Mouse (Mus musculus): ENCODE measurements around the gene Sp4. TPM values are rescaled to one million over a fixed set of nuclear protein-coding genes. Genes with fewer than 3 reads are reported as not detected.

Gene Sp4
- total and polyA plus RNA-seq, 3 experiments = 21.4 to 35.4 (median 33.9) TPM

DNA sequence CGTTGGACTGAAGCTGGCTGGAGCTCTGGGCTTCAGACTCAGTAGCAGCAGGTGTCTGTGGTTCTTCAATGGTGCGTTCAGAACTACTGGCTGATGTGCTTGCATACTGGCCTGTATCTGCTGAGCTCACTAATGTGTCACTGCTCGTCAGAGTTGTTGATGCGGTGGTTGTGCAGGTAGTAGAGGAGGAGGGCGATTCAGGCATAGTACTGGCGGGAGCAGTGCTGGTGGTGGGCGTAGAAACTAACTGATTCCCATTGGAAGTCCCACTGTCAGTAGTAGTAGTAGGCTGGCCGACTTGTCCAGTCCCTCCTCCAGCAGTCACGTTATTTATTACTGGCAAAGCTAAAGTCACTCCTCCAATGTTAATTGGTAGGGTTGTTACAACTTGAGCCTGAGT is 2.1 kb downstream of the Sp4 start:
- peaks cover 40% of the 10 kb centered on the region for H3K79me2 ChIP-seq (ENCODE audit: control insufficient read depth, insufficient read depth, low read length, poor library complexity)
- peak; percentile 35 for DNase-seq (ENCODE audit: low read depth, low spot score)

DNA sequence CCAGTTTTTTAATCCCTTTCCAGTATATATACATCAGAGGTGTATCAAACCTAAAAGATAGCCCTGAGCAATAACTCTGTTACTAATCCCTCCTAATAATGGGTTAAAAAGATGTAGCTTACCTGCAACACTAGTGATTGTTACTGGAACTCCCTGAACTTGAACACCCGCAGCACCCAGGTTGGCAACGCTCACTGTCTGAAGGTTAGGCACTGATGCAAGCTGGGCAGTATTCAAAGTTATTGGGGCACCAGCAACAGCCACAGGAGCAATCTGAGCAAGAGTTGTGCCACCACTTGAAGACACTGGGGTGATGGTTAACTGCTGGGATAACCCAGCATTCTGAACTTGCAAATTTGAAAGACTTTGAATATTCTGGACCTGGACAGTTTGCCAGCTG is 2.7 kb downstream of the Sp4 start:
- H3K79me2 ChIP-seq (ENCODE audit: control insufficient read depth, insufficient read depth, low read length, poor library complexity) = peaks cover 41% of the 10 kb centered on the region
- H3K9me3 ChIP-seq (replicated peaks; ENCODE audit: insufficient read depth, low read length) = no peaks in the 10 kb centered on the region
- peak overlapping the region; percentile 55 for H3K27ac ChIP-seq (ENCODE audit: control insufficient read depth, low read depth, low read length)
- TF ChIP-seq POLR2A (IDR thresholded peaks at IDR 0.05; ENCODE audit: control insufficient read depth in 1 of 2, insufficient read depth in 1 of 2, low read depth in 1 of 2, low read length in 2 of 2, poor library complexity in 1 of 2) = no peak
- no peak for TF ChIP-seq MAZ (IDR thresholded peaks at IDR 0.05; ENCODE audit: low read depth, low read length)
- TF ChIP-seq RCOR1 (IDR thresholded peaks at IDR 0.05; ENCODE audit: low read depth, low read length) = no peak
- H3K36me3 ChIP-seq (ENCODE audit: control insufficient read depth in 1 of 2, insufficient read depth in 2 of 2, low read length in 2 of 2) = peaks cover 0 to 49% of the 10 kb centered on the region in 2 experiments; a peak in 2 of 4 replicates
- peak overlapping the region; percentile 78 for H3K9ac ChIP-seq (ENCODE audit: control insufficient read depth, low read depth, low read length, poor library complexity, severe bottlenecking)
- DNase-seq (ENCODE audit: low read depth, low spot score) = no peak
- H3K4me3 ChIP-seq (ENCODE audit: control insufficient read depth in 1 of 2, insufficient read depth in 1 of 2, low read depth in 2 of 2, low read length in 2 of 2) = peak overlapping the region; percentile 19 to 76
- no peaks in the 10 kb centered on the region for H3K27me3 ChIP-seq (ENCODE audit: control insufficient read depth in 1 of 2, insufficient read depth in 2 of 2, low read length in 2 of 2)
- H3K4me1 ChIP-seq (ENCODE audit: control insufficient read depth in 1 of 2, insufficient read depth in 2 of 2, low read length in 2 of 2) = peaks cover 20 to 36% of the 10 kb centered on the region in 2 experiments

More for the DNA sequence above, 2.1 kb downstream of the Sp4 start:
- H3K9ac ChIP-seq (ENCODE audit: control insufficient read depth, low read depth, low read length, poor library complexity, severe bottlenecking) = peak overlapping the region; percentile 79
- peaks cover 0 to 48% of the 10 kb centered on the region in 2 experiments; a peak in 2 of 4 replicates for H3K36me3 ChIP-seq (ENCODE audit: control insufficient read depth in 1 of 2, insufficient read depth in 2 of 2, low read length in 2 of 2)
- no peak for TF ChIP-seq MYB (IDR thresholded peaks at IDR 0.05; ENCODE audit: low read depth, low read length)
- TF ChIP-seq CHD2 (IDR thresholded peaks at IDR 0.05; ENCODE audit: low read length) = no peak
- no peak for TF ChIP-seq POLR2AphosphoS5 (IDR thresholded peaks at IDR 0.05; ENCODE audit: borderline replicate concordance, low read depth, low read length)
- TF ChIP-seq USF2 (IDR thresholded peaks at IDR 0.05; ENCODE audit: borderline replicate concordance in 1 of 2, insufficient read depth in 1 of 2, low read depth in 1 of 2, low read length in 2 of 2) = no peak
- TF ChIP-seq TBP (IDR thresholded peaks at IDR 0.05; ENCODE audit: low read depth, low read length) = no peak
- no peak for TF ChIP-seq CHD1 (IDR thresholded peaks at IDR 0.05; ENCODE audit: low read depth, low read length)
- no peak for TF ChIP-seq MAX (IDR thresholded peaks at IDR 0.05; ENCODE audit: low read length)
- TF ChIP-seq JUND (IDR thresholded peaks at IDR 0.05; ENCODE audit: low read depth, low read length) = no peak
- TF ChIP-seq UBTF (IDR thresholded peaks at IDR 0.05; ENCODE audit: borderline replicate concordance, insufficient read depth, low read depth, low read length) = no peak
- TF ChIP-seq MXI1 (IDR thresholded peaks at IDR 0.05; ENCODE audit: low read depth, low read length) = no peak
- TF ChIP-seq GATA1 (IDR thresholded peaks at IDR 0.05; ENCODE audit: low read depth, low read length) = no peak
- TF ChIP-seq ZNF384 (IDR thresholded peaks at IDR 0.05; ENCODE audit: low read depth, low read length) = no peak
- no peak for TF ChIP-seq CTCF (IDR thresholded peaks at IDR 0.05 in 2 of 3, conservative IDR thresholded peaks at IDR 0.05 in 1 of 3; ENCODE audit: control insufficient read depth in 1 of 3, insufficient read depth in 1 of 3, low read depth in 2 of 3, low read length in 3 of 3, poor library complexity in 1 of 3, severe bottlenecking in 1 of 3)
- no peak for TF ChIP-seq E2F4 (IDR thresholded peaks at IDR 0.05; ENCODE audit: borderline replicate concordance, low read depth, low read length)
- H3K9me3 ChIP-seq (replicated peaks; ENCODE audit: insufficient read depth, low read length) = no peaks in the 10 kb centered on the region
- H3K27me3 ChIP-seq (ENCODE audit: control insufficient read depth in 1 of 2, insufficient read depth in 2 of 2, low read length in 2 of 2) = no peaks in the 10 kb centered on the region
- H3K27ac ChIP-seq (ENCODE audit: control insufficient read depth, low read depth, low read length) = peak overlapping the region; percentile 55
- H3K4me3 ChIP-seq (ENCODE audit: control insufficient read depth in 1 of 2, insufficient read depth in 1 of 2, low read depth in 2 of 2, low read length in 2 of 2) = peak overlapping the region in 1 of 2 experiments; percentile 54; a peak in 2 of 4 replicates
- H3K4me1 ChIP-seq (ENCODE audit: control insufficient read depth in 1 of 2, insufficient read depth in 2 of 2, low read length in 2 of 2) = peaks cover 21 to 32% of the 10 kb centered on the region in 2 experiments

All from MEL (cell line).